Mouse (Mus musculus): ENCODE results near the gene Cabp4.

DNA sequence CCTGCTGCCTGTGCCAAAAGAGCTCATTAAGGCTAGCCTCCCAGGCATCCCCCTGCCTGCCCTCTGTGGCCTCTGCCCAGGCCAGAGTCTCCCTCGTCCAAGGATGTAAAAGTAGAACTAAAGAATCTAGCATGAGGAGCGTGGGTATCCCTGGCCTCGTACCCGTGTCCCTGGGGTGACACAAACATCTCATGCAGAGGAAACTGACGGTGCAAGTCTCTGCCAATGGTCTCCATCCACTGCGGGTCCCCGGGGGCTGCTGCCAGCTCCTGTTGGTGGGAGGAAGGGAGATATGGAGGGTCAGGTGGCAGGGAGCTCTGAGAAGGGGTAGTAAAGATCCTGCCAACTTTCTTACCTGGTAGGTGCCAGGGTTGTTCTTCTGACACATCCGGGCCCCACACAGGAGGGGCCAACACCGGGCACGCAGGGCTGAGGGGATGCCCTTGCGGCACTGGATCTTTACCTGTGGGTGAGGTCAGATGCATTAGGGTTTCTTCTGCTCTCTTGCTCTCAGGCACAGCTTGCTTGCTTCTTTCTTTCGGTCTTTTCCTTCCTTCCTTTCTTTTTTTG lies 45.3 kb upstream of the Cabp4 start:
- TF ChIP-seq CTCF (IDR thresholded peaks at IDR 0.05; ENCODE audit: low read depth) (no peak), EP300 (IDR thresholded peaks at IDR 0.05; ENCODE audit: low read depth) (no peak)
